Mouse (Mus musculus): ENCODE results near the gene Csrnp1.

The Csrnp1 gene

DNA sequence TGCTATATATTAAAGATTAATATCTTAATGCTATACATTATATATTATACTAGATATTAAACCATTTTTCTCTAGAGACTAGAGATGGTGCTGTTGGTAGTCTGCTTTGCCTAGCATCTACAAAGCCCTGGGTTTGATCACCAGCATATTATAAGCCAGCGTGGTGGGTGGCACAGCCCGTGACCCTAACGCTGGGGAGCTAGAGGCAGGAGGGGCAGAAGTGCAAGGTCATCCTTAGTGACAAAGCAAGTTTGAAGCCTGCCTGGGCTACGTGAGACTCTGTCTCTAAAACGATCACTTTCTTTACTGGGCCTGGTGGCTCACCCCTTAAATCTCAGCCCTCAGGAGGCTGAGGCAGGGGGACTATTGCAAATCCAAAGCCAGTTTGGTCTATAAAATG, 18.4 kb upstream of the Csrnp1 start:
- DNase-seq (ENCODE audit: low spot score in 2 of 2) = no peak

GRCm38 (mm10) chr9:120001945-120002725, 17.7 kb upstream of the Csrnp1 start:
- peak; percentile 71 to 77 for DNase-seq (ENCODE audit: low spot score in 2 of 2)

- DNase-seq (ENCODE audit: low spot score in 2 of 2) = no peak
These were observed 16.3 kb upstream of the Csrnp1 start for GRCm38 (mm10) chr9:120000761-120001160.

DNA sequence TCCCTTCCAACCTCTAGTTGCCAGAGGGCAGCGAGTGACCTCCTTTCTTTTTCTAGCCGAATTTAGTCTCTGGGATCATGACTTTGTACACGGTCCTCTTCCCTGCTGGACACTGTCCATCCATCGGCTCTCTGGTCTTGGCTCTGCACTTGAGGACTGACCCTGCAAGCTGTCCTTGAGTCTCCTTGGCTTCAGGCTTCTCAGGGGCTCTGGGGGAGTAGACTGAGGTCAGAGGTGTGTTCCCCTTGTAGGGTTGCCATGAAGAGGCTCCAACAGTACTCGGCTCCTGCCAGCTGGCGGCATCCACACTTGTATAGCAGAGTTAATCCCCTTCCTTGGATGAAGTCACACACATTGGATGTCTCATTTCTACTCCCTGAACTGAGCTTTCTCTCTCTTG, 15.2 kb upstream of the Csrnp1 start:
- no peak for DNase-seq (ENCODE audit: low spot score in 2 of 2)

DNA sequence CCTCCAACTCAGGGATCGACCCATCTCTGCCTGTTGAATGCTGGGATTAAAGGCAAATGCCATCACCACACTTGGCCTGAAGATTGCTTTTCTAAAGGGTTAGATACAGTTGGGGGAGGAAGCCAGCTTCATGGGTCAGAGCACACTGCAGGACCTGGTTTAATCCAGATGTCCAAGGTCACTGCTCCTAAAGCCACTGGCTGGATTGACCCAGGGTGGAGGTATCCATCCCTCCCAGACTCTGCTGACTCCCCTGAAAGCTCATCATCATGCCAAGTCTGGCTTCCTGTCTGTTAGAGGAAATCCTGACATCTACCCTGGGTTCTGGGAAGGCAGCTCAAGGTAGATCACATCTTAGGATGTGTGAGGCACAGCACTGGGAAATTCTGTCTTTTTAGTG, 14.3 kb upstream of the Csrnp1 start:
- DNase-seq (ENCODE audit: low spot score in 2 of 2) = no peak

DNA sequence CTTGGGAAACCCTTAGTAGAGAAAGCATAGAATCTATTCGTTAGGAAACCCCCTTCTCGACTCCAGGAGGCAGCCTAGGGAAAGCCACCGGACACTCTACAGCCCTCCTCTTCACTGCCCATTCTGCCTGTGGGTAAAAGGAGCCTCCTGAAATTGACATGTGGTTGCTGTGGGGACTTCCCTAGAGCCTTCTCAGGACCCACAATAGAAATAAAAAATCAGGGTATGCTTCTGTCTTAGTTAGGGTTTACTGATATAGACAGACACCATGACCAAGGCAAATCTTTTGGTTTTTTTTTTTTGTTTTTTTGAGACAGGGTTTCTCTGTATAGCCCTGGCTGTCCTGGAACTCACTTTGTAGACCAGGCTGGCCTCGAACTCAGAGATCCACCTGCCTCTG, 11.6 kb upstream of the Csrnp1 start:
- no peak for DNase-seq (ENCODE audit: low spot score in 2 of 2)

- no peak for DNase-seq (ENCODE audit: low spot score in 2 of 2)
These were observed 9.7 kb upstream of the Csrnp1 start for GRCm38 (mm10) chr9:119994207-119994606.

DNA sequence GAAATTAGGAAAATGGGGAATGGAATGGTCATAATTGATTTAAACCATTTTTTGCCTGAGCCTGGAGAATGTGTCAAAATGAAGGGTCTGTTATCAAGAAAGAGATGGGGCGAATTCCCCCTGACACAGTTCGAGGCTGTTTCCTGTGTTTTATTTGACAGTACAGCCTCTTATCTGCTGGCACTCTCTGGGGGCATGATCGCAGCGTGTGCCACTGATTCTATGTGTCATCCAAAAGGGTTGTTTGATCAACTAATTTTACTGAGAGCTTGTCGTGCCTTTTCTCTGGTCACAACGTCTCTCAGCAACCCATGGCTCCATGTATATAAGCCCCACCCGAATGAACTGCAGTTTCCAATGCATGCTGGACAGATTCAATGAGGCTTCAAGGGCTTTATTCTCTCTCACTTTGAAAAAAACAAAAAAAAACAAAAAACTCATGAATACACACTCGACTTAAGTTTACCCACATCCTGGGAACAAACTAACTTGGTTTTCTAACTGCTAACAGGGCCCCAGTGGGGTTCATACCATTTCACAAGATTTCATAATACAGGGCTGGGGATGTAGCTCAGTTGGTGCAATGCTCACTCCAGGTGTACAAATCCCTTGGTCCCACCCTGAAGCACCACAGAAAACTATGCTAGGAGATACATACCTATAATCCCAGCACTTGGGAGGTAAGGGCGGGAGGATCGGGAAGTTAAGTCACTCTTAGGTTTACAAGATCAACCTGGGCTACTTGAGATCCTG, 8.8 kb upstream of the Csrnp1 start:
- no peak for DNase-seq (ENCODE audit: low spot score in 2 of 2)

GRCm38 (mm10) chr9:119991310-119991709, 6.9 kb upstream of the Csrnp1 start:
- no peak for DNase-seq (ENCODE audit: low spot score in 2 of 2)

DNA sequence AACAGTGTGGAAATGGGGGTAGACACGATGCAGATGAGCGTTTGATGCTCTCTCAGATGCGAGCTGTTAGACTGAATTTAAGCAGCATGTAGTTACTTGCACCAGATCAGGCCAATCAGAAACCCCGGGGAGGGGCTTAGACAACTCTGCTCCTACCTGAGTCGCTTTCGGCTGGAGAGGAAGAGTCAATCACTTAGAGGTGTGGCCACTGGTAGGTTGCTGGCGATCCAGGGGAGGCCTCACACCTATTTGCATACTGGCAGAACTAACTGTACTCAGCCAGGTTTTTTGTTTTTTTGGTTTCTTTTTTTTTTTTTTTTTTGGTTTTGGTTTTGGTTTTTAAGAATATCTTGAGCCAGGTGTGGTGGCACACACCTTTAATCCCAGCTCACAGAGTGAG, 3.8 kb upstream of the Csrnp1 start:
- DNase-seq (ENCODE audit: low spot score in 2 of 2) = no peak

GRCm38 (mm10) chr9:119985881-119986574, 1.6 kb upstream of the Csrnp1 start:
- no peak for DNase-seq (ENCODE audit: low spot score in 2 of 2)

GRCm38 (mm10) chr9:119983585-119984535, 598 bp downstream of the Csrnp1 start:
- DNase-seq (ENCODE audit: low spot score in 2 of 2) = peak; percentile 85 to 86

DNA sequence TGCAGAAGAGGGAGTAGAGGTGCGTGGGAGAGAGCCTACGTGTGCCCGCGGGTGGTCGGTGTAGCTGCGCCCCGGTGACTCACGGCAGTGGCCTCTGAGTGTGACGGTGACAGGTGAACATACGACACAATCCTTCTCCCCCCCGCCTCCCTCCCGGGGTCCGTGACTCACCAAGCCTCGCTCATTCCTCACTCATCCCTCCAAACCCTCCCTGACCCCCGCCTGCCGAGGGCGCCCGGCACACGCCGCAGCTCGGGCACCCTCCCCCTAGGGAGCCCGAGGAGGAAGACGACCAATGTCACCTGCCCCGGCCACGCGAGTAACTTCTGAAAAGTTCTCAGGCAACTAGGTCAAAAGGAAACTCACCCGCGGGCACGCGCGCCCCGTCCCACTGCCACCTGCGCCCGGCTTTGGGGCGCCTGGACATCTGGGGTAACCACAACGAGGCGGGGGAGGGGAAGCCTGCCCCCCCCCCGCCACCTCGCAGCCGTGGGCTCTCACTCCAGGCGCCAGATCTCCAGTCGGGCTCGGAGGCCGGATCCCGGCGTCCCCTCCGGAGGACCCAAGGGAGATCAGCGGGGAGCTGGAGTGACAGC, 1.4 kb downstream of the Csrnp1 start:
- no peak for DNase-seq (ENCODE audit: low spot score in 2 of 2)

GRCm38 (mm10) chr9:119982241-119982811, 2.1 kb downstream of the Csrnp1 start:
- peak in 1 of 2 experiments; percentile 42 for DNase-seq (ENCODE audit: low spot score in 2 of 2)

DNA sequence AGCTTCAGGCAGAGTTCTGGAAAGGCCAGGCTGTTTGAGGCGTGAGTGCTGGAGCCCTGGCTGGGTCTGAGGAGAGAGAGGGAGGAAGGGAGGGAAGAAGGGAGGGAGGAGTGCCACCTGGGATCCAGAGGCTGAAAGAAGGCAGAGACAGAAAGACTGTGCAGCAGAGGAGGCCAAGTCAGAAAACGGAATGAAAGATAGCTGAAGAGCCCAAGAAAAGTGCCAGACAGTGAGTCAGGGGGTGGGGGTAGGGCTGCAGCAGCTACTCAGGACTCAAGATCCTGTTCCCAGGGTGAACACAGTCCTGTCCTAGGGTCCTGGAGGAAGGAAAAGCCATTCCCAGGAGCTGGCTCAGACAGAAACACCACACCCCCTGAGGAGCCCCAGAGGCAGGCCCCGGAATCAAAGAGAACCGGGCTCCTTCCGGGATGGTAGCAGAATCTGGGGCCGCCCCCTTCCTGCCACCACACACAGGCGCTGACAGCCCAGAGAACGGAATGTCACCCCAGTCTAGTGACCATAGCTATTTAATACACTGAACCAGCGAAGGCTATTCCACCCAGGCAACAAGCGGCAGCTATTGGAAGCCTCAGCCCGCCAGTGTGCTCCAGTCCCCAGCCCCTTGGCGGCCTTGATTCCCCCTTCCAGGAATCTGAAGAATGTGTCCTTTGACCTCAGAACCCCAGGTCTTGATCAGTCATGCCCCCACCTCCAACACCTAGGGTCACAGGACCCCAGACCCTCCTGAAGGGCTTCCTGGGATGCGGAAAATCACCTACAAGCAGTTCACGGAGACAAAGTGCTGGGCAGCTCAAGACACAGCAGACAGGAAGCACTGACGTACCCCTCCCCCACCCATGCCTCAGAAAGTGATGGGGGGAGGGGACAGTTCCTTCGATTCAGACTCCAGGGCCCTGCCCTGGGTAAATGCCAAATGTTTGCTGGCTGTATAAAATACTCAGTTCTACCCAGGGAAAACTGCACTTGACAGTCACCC, 3.0 kb downstream of the Csrnp1 start:
- DNase-seq (ENCODE audit: low spot score in 2 of 2) = peak in 1 of 2 experiments; percentile 59

GRCm38 (mm10) chr9:119980770-119981182, 3.7 kb downstream of the Csrnp1 start:
- DNase-seq (ENCODE audit: low spot score in 2 of 2) = no peak

DNA sequence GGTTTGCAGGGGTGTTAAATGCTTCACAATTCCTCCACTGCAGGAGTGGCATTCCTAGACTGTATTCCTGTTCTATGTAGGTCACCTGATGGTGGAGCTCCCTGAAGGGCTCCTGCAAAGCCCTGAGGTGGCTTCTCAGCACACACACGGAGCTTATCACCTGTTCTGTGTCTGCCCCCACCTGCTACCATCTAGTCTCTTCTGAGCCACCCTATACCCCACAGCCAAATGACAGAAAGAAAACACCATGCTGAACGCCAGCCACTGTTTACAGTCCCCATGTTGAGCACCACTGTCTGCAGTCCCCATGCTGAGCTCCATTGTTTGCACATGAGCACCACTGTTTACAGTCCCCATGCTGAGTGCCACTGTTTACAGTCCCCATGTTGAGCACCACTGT, 4.7 kb downstream of the Csrnp1 start:
- no peak for DNase-seq (ENCODE audit: low spot score in 2 of 2)

DNA sequence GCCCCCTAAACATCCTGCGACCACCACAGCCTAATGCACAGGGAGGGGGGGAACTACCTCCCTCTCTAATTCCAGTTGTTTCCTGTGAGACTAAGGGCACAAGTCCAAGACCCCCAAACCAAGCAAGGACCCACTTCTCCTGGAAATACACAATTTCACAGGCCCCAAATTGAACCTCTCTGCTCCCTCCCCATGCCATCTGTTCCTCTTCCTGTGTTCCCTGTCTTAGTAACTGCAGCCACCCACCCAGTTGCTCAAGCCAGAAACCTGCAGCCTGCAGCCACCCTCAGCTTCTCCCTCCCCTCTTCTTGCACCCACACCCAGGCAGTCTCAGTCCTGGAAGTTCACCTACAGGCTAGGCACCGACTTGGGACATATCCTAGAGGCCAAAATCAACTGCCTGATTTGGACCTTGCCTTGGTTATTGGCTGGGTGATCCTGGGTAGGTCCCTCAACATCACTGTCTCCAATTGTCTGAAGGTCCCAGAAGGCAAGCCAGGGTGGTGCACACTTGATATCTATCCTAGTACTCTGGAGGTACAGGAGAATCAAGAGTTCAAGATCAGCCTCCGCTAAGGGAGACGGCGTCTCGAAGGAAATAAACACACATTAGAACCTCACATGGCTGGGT, 5.5 kb downstream of the Csrnp1 start:
- peak; percentile 72 to 77 for DNase-seq (ENCODE audit: low spot score in 2 of 2)
